Mouse (Mus musculus): ENCODE results near the gene Fam198b. TPM values are rescaled to one million over a fixed set of nuclear protein-coding genes. Genes with fewer than 3 reads are reported as not detected.

Fam198b gene
- total RNA-seq (2021), result 10 to 100 TPM; 18.5 to 19.7 TPM

DNA sequence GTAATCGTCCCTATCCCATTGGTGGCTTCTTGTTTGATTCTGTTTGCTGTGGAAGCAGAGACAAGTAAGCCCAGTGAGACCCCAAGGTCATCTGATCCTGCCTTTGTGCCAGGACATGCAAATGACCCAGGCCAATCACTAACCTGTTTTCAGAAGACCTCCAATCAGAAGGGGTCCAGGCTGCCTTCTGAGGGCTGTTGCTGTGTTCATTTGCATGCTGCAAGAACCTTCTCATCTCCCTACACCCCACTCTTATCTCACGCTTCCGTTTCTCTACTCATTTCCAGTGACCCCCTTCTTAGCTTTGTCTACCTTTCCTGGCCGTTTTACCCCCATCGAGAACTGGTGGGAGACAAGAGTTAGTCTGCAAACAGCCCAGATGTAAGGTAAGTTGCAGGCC, at the start of gene Fam198b:
Gene Fam198b (plus strand): TSS at position 229 of the 400 bp plus-strand sequence.
- intact Hi-C loops (cut with DNase I), result loop anchor here (1.0 kb wide), 1 partner anchor 174 kb away; no protein-coding TSS in a partner anchor
- DNase-seq, result no peak

DNA sequence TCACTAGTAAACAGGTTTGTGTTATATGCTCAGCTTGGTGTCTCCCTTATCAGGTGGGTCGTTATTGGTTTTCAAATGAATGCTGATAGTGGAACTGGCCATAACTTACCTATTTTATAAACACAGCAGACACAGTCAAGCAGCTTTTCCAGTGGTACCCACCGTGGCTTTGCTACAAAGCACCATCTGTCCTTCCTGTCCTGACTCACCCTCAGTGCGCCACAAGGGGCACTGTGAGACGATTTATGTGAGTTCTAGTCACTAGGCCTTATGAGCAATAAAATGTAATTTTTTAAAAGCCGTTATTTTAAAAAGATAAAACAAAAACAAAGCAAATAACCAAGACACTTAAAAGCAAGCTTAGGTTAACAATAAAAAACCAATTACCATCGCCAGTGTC, 45.6 kb upstream of the Fam198b start:
- intact Hi-C loops (cut with DNase I), result no loop called here
- no peak for DNase-seq

DNA sequence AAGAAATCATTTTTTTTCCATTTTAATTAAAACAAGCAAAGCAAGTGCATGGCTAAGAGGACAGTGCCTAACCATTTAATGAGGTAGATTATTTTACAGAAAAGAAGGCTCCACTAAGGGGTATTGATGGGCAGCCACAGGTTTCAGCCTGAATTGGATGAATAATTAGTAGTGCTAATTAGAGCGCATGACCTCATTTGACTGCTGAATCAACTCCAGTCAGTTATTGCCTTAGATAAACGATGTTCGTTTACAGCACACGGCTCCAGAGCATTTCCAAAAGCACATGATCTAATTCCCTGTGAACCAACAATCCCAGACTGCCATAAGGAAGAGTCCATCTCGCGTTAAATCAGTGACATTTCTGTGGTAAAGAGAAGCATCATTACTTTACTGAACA, 42.9 kb upstream of the Fam198b start:
- intact Hi-C loops (cut with DNase I), result no loop called here
- DNase-seq, result no peak

DNA sequence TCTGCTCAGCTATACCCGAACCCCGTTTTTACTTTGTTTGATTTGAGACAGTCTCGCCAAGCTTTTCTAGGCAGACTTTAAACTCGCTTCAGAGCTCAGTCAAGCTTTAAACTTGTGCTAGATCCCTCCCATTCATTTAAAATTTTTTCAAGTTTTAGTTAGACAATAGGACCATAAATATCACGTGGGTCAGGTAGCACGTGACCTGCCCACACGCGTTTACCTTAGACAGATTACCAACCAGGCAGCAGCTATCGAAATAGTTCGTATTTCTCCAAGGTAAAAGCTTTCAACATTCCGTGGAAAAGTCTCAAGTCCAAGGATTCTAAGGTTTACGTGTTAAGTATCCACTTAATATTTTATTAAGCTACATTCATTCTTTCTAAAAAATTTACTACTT, 42.2 kb upstream of the Fam198b start:
- DNase-seq, result peak in 1 of 2 experiments; percentile 20

DNA sequence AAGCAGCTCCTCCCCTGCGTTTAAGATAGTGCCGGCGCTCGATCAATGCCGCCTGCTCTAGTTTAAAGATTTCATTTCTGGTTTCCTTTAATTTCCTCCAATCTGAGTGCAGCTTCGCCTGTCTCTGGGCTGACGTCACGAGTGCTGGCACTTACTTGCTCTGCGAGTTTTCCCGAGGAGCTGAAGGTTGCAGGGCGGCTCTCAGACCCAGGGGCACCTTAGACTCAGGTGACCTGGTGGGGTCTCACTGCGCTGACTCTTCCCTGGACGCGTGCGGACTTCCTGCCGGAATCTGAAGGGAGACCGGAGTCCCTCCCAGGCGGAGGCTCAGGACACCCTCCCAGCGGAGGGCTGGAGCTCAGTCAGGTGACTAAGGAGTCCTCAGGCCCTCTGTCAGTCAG, 41.7 kb upstream of the Fam198b start:
- intact Hi-C loops (cut with DNase I), result no loop called here
- peak; percentile 70 to 75 for DNase-seq

More for the DNA sequence above, 42.2 kb upstream of the Fam198b start:
- intact Hi-C loops (cut with DNase I), result no loop called here

DNA sequence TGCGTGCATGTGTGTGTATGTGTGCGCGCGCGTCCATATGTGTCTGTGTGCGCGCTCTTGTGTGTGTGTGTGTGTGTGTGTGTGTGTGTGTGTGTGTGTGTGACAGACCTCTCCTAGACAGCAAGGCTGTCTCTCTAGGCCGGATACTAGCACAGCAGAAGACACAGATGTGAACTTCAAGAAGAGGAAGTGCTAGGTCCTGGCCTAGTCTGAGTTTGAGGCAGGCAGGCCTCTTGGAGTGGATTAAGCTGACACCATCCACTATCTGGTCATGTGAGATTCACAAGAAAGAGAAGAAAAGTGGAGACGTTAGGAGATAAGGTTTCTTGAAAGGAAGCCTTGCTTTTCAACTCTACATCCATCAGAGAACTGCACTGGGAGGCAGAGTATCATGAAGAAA, 40.3 kb upstream of the Fam198b start:
- intact Hi-C loops (cut with DNase I), result no loop called here
- DNase-seq, result no peak

DNA sequence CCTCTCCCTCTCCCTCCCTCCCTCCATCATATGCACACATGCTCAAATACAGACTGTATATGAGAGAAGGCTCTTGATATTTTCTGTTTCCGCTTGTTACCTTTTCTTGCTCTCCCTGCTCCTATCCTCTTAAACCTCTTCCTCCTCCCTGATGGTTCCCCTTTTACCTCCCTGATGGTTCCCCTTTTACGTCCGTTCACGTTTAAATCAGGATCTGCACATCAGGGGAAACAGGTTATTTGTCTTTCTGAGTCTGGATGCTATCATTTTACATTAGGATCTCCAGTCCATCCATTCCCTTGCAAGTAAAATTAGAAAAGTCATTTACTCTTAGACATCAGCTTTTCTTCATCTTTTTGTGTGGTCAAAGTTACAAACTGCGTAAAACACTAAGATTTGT, 37.7 kb upstream of the Fam198b start:
- intact Hi-C loops (cut with DNase I), result no loop called here
- no peak for DNase-seq

DNA sequence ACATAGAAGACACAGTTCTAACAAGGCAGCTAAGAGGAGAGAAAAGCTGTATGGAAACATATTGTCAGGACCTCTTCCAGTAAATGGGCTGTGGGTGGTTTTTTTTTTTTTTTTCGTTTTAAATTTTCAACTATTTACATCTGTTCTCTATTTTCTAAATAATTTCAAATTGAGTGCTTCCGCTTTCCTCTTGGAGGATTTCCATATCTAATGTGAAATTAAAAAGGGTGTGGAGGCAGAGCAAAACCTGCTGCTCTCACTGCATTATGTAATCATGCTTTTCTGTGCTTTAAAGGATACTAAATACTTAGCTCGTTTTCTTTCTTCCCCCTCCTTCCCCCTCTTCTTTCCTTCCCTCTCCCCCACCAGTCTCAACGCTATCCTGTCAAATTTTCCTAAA, 35.5 kb upstream of the Fam198b start:
- DNase-seq, result no peak
- intact Hi-C loops (cut with DNase I), result no loop called here

DNA sequence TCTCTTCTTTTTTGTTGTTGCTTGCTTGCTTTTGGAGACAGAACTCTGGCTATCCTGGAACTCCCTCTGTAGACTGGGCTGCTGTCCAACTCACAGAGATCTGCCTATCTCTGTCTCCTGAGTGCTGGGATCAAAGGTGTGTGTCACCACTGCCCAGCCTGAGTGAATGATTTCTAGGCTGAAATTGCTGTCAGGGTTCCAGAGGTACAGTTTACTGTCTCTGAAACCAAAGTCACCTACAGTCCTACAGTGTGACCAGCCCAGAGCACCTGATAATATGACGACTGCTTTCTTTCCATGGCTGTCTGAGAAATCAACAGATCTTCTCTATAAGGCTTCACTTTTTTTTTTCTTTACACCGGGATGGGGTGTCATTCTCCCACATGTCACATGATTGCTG, 34.7 kb upstream of the Fam198b start:
- intact Hi-C loops (cut with DNase I), result no loop called here
- no peak for DNase-seq

DNA sequence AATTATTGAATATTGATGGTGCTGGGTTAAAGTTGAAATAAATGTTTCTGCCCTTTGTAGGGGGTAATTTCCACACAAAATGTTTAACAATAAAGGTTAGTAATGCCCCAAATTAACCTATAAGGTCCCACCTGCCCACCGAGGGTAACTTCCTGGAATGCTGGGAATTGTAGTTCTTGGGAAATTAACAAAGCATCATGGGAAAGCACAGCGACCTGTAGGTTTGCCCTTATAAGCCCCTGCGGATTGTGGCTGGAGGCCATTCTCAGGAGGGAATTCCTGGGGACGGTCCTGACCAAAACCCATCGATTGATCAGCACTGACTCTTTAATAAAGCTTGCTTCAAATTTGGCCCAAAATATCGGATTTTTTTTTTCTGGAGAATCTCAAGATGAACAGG, 33.7 kb upstream of the Fam198b start:
- intact Hi-C loops (cut with DNase I), result no loop called here
- DNase-seq, result no peak

DNA sequence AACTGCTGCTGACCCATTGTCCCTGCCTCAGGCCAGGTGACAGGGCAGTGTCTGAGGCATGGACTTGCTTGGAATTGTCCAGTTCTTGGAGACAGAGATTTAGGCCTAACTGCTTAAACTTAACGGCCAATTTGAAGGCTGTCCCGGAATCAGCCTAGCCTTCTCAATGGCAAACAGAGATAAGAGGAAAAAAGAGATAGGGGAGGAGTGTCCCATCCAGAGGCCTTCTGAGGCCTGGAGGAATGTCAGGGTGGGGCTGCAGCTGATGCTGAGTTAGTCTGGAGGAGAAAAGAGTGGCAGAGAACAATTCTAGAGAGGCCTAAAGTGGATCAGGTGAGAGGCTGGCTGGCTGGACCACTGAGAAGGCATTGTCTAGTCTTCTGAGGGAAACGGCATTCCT, 32.2 kb upstream of the Fam198b start:
- intact Hi-C loops (cut with DNase I), result no loop called here
- no peak for DNase-seq

DNA sequence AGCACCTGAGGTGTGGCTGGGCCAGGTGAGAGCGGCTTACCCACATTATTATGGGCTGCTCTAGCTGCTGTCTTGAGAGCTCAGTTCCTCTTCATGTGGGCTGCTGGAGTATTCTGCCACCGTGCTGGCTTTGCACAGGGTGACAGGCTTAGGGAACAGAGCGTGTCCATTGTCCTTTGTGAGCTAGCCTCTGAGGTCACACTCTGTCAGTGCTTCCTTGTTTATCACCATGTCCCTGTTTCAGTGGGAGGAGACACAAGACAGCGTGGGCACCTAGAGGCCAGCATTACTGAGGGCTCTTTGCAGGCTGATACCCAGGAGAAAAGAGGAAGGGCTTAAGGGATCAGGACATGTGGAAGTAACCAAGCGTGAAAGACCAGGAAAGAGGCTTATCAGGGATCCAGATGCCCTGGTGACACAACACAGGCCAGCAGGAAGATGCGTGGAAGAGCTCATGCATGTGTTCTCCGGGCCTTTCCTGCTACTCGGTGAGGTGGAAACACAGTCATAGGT, 31.6 kb upstream of the Fam198b start, which contains the start of gene Tmem144:
Gene Tmem144 (minus strand): TSS at position 120 of the 513 bp plus-strand sequence.
- intact Hi-C loops (cut with DNase I), result no loop called here
- DNase-seq, result no peak

DNA sequence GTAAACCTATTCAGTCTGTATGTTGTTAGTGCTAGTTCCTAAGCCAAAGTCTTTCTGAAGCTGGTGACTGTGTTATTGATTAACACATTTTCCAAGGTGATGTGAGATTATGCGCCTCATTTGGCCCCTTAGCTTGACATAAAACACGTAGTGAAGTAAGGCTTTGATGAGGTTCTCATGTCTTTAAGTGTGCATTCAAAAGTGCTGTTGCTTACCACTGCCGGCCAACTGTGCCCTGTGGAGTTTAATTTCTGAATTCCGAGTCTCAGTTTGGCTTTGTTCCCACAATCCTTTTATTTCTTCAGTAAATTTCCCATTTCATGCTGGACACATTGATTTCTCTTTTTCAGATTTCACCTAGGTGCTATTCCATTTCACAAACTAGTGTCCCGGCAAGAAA, 26.6 kb upstream of the Fam198b start:
- intact Hi-C loops (cut with DNase I), result no loop called here
- no peak for DNase-seq

DNA sequence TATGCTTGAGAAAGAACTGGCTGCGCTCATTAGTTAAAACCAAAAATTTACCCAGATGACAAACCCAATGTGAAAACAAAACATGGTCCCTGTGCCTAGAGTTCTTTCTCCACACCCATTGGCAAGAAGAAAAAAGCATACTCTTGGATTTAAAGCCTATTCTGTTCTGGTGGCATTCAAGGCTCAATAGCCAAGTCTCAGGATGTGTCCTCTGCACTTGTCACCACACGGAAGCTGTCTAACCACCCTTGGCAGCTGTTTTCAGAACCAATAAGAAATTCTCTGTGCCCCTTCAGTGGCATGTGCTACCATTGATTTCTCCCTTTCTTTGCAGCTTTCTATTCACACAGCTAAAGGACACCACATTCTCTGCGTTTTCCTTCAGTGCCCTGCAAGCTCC, 26.1 kb upstream of the Fam198b start:
- DNase-seq, result no peak
- intact Hi-C loops (cut with DNase I), result no loop called here

DNA sequence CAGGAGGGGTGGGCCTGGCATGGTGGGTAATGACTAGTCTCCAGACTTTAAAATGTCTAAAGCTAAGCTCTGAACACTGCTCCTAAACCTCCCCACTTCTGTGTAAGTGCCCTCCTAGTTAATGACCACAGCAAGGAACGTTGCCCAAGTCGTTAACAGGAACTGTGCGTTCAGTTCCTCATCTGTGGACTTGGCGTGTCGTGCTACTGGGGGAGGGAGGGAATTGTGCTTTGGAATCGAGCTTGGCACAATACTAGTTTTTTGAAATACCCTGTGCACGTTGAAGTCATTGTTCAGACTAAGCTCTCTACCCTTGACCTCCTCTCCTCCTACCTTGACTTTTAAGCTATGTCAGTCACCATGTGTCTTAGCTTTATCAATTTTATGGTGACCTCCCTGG, 19.5 kb upstream of the Fam198b start:
- intact Hi-C loops (cut with DNase I), result no loop called here
- DNase-seq, result no peak

DNA sequence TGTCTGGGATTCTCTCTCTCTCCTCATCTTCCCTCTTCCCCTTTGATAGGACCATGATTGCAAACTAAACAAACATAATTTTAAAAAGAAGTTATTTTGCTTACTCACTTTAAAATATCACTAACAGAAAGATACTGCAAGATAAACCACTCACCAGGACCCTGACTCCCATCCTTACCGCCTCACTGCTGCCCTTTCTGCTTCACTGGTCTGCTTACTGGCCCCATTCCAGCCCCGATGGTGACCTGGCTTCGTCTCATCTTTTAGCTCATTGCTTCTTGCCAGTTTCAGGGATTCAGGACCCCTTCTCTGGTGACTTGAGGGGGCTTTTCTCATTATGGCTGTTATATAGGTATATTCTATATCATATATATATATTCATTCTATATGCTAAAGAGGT, 18.2 kb upstream of the Fam198b start:
- intact Hi-C loops (cut with DNase I), result no loop called here
- no peak for DNase-seq

DNA sequence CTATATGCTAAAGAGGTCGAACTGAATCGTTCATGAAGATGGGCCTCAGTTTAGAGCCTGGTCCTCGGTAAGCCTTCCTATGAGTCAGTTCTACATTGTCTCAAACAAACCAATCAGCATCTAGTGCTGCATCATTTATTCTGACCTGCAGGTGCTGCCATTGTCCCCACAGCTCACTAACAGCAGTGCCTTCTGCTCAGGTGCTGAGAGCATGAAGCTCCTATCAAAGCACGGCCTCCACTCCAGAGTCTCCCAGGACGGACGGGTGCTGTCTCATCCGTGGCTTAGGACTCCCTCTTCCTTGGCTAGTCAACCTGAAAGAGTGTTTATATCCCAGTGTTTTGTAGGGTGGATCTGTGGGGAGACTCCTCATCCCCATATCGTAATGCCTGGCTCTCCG, 17.8 kb upstream of the Fam198b start:
- DNase-seq, result no peak
- intact Hi-C loops (cut with DNase I), result no loop called here

DNA sequence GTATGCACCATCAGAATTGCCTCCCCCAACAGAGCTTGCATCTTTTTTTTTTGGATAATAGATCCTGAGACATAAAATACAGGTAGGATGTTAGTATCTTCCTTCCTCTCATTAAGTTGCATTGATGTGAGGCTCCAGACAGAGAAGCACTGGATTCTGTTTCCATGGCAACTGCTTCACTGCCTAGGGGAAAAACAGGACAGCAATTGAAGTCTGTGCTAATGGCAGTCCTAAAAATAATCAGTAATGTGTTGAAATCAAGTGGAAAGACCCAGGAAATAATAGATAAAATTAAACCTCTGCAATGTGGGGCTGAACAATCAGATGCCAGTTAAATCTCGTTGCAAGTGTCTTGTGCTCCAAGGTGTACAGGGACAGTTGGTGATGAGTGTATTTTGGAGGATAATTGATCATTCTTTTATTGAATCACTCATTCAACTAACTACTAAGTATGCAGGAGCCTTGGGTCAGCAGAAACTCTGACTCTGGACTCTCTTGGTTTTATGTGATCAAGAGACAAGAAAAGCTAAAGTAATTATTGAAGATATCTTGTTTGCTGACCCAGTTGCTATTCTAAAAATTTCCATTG, 17.1 kb upstream of the Fam198b start:
- no peak for DNase-seq
- intact Hi-C loops (cut with DNase I), result no loop called here

DNA sequence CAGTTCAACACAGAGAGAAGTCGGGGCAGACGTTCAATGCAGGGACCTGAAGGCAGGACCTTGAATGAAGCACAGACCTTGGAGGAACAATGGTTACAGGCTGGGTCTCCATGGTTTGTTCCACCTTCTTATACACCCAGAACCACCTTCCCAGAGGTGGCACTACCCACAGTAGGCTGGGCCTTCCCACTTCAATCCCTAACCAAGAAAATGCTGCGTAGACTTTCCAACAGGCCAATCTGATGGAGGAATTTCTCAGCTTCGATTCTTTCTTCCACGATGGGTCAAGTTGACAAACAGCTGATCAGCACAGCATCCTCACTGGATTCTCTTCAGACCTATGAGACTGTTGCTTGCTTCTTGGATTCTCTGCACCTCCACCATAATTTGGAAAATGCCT, 8.9 kb upstream of the Fam198b start:
- intact Hi-C loops (cut with DNase I), result no loop called here
- DNase-seq, result no peak

DNA sequence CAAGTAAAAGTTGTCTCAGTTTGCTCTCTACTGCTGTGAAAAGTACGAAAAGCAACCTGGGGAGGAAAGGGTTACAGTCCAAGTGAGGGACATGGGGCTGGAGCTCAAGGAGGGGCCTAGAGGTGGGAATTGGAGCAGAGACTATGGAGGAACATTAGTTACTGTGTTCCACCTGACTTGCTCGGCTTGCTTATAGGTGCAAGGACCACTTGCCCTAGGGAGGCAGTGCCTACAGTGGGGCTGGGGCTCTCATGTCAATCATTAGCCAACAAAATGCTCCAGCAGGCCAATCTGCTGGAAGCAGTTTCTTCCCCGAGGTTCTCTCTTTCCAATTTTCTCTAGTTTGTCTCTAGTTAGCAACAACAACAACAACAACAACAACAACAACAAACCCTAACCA, 6.0 kb upstream of the Fam198b start:
- DNase-seq, result no peak
- intact Hi-C loops (cut with DNase I), result no loop called here

DNA sequence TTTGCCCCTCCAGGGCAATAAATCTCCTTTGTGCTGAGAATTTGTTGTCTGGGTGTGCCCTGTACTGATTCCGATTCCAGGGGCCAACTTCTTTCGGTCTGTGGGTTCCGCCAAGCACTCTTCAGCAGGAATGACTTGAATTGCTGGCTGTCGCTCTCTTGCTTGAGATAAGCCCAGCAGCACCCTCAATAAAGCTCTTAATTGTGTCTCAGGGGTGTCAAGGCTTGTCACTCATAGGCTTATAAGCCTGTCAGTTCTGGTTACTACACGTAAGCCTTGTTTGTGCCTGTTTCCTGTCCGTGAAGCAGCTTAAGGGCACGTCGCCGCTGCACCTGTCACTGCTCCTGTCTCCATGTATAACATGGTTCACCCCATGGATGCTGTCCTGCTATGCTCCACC, 5.1 kb upstream of the Fam198b start:
- intact Hi-C loops (cut with DNase I), result no loop called here
- DNase-seq, result no peak

DNA sequence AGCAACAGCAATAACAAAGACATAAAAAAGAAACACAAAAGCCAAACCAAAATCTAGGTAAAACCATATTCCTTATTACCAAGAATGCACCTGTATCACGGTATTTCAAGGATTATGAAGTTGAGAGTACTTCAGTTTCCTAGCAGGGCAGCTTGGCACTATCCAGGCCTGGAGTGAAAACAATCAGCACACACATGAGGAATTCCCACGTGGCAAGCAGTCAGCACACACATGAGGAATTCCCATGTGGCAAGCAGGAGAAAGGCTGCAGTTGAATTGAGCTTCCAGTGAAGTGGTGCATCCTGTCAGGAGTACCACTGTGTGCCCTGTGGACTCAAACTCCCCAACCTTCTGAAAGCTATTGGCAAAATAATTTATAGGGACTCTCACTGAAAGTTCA, 2.7 kb upstream of the Fam198b start:
- intact Hi-C loops (cut with DNase I), result no loop called here
- no peak for DNase-seq

DNA sequence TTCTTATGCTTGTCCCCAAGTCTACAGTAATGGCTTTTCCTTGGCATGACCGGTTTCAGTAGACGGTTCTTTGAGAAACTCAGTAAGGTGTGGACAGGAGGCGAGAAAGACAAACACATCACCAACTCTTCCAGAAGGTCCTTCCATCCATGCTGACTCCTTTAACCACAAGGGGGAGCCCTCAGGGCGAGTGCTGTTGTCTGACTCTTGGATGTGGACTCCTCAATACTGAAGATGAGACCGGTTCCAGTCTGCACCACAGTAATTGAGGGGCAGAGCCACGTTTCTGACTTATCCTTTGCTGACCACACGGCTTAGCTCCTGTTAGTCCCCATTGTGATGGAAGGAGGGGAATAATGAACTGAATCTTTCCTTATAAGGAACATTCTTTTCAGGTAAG, 1.2 kb upstream of the Fam198b start:
- intact Hi-C loops (cut with DNase I), result loop anchor here (1.0 kb wide), 1 partner anchor 29 kb away; no protein-coding TSS in a partner anchor

More for the DNA sequence above, 1.2 kb upstream of the Fam198b start:
- DNase-seq, result peak; percentile 77 to 79

All from heart, postnatal 36 days (tissue).